Mouse (Mus musculus): ENCODE measurements at regions not wholly inside any gene's neighbourhood (a gene's known extent, or its start where the extent isn't known, plus 50 kb on each side); places are given as distances from the start of the nearest gene placed in this dataset.

DNA sequence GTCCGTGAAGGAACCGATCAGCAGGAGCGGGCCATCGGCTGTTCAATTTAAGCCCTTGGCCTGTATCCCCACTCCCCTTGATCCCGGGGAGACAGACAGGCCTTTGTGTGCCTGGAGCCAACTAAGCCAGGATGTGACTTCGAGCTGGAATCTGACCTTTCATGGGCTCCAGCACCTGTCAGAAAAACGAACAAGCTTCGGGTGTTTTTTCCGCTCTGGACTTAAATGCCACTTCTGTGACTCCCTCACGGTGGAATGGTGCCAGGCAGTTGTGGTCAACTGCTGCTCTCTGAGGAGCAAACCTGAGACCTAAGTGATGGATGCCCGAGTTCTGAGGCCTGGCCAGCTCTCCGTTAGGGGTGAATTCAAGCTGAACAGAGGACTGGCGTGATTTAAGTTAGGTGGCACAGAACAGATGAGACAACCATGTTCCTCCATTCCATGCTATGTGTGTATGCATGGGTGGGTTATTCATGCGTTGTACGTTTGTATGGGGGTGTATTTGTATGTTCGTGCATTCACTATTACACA is 129.8 kb downstream of the Tmem30b start:
- no peak for TF ChIP-seq CTCF (IDR thresholded peaks at IDR 0.05; ENCODE audit: borderline replicate concordance, extremely low read depth, insufficient read depth, insufficient read length)
- TF ChIP-seq POLR2A (IDR thresholded peaks at IDR 0.05; ENCODE audit: borderline replicate concordance, extremely low read depth, insufficient read depth, insufficient read length, poor library complexity, severe bottlenecking), result no peak
